Mouse (Mus musculus) liver, postnatal 0 days (tissue): Measurements from ENCODE around the gene Slc2a3.
"Not testable (repeated sequence)": the region's sequence is repeated elsewhere in the genome, so short reads cannot be mapped to it uniquely, and the experiment has no call there.

Experiments used
- CTCF ChIP-seq: sonication (generic); IDR thresholded peaks from 2 replicates; pipeline ENCODE4 v1.5.1; 2016; ENCODE audit warnings: antibody characterized with exemption, low read depth
- EP300 ChIP-seq: IDR thresholded peaks from 2 replicates; pipeline ENCODE4 v1.6.1; 2016; ENCODE audit warnings: antibody characterized with exemption, low read depth, mild to moderate bottlenecking

- TF ChIP-seq CTCF, EP300: not testable (repeated sequence)
These were observed 34.4 kb downstream of the Slc2a3 start for GRCm38 (mm10) chr6:122767012-122767411.
